ENCODE assay signal across 7 mouse cellular contexts in the genomic region with DNA sequence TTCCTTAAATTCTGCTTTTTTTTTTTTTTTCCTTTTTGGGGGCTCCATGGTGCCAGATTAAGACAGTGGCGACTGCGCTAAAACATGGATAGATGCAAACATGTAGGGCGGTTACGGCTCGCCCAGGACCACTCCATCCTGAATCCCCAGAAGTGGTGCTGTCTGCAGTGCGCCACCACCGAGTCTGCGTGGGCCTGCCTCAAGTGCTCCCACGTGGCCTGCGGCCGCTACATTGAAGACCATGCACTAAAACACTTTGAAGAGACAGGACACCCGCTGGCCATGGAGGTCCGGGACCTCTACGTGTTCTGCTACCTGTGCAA. TPM values are rescaled to one million over a fixed set of nuclear protein-coding genes. Genes with fewer than 3 reads are reported as not detected.
DNase-seq lines count a peak whose midpoint lies in the region; ATAC-seq and TF ChIP-seq lines count a peak whose summit lies in the region.

No protein-coding gene starts in this region.

- 14% methylated on average over 14 of the region's 14 CpGs for WGBS in lung, embryonic 14.5 days
- WGBS in forebrain, embryonic 12.5 days: 12% methylated on average over 14 of the region's 14 CpGs
- WGBS in intestine, postnatal 0 days: 44% methylated on average over 14 of the region's 14 CpGs
- 11% methylated on average over 14 of the region's 14 CpGs for whole genome bisulfite sequencing in neural tube, embryonic 15.5 days

- H3K36me3 ChIP-seq in lung, embryonic 14.5 days (ENCODE audit: insufficient read depth): 0 out of 2 replicates have a peak, but pooled peaks cover 6% of the 10 kb centered on the region
- peaks cover 17% of the 10 kb centered on the region for H3K36me3 ChIP-seq in forebrain, embryonic 12.5 days (replicated peaks)
- peaks cover 9% of the 10 kb centered on the region for H3K36me3 ChIP-seq in intestine, postnatal 0 days (ENCODE audit: control insufficient read depth, insufficient read depth)
- H3K36me3 ChIP-seq in neural tube, embryonic 15.5 days: peaks cover 18% of the 10 kb centered on the region

- peak; percentile 60 for ATAC-seq in lung, embryonic 14.5 days (ENCODE audit: insufficient read depth)
- ATAC-seq in forebrain, embryonic 12.5 days (ENCODE audit: low FRiP score): peak; percentile 54
- ATAC-seq in intestine, postnatal 0 days: no peak
- peak; percentile 50 for ATAC-seq in neural tube, embryonic 15.5 days (ENCODE audit: low FRiP score)

- H3K9me3 ChIP-seq in lung, embryonic 14.5 days (ENCODE audit: low read depth, low read length): no peaks in the 10 kb centered on the region
- no peaks in the 10 kb centered on the region for H3K9me3 ChIP-seq in forebrain, embryonic 12.5 days
- no peaks in the 10 kb centered on the region for H3K9me3 ChIP-seq in intestine, postnatal 0 days (ENCODE audit: control insufficient read depth)
- no peaks in the 10 kb centered on the region for H3K9me3 ChIP-seq in neural tube, embryonic 15.5 days (replicated peaks)

- peak overlapping the region; percentile 37 for H3K4me3 ChIP-seq in lung, embryonic 14.5 days (ENCODE audit: low read depth, low read length)
- H3K4me3 ChIP-seq in forebrain, embryonic 12.5 days (replicated peaks): peak overlapping the region; percentile 38
- peak overlapping the region; percentile 32 for H3K4me3 ChIP-seq in intestine, postnatal 0 days (ENCODE audit: low read depth, low read length)
- peak overlapping the region; percentile 38 for H3K4me3 ChIP-seq in neural tube, embryonic 15.5 days (replicated peaks)

- DNase-seq in lung, embryonic 14.5 days: peak; percentile 28
- DNase-seq in lung, postnatal 25 days (ENCODE audit: low spot score): no peak
- DNase-seq in cerebellum, postnatal 4 days (ENCODE audit: low spot score in 2 of 2): no peak
- DNase-seq in layer of hippocampus, adult 9-11 months: no peak

- H3K27ac ChIP-seq in lung, embryonic 14.5 days (ENCODE audit: low read depth): no peak overlapping the region
- no peak overlapping the region for H3K27ac ChIP-seq in forebrain, embryonic 12.5 days
- H3K27ac ChIP-seq in intestine, postnatal 0 days (ENCODE audit: low read depth, low read length): no peak overlapping the region
- H3K27ac ChIP-seq in neural tube, embryonic 15.5 days (replicated peaks): no peak overlapping the region

- H3K4me1 ChIP-seq in lung, embryonic 14.5 days (ENCODE audit: insufficient read depth): peaks cover 3% of the 10 kb centered on the region; the same call in 1 of the 2 replicates
- peaks cover 17% of the 10 kb centered on the region for H3K4me1 ChIP-seq in forebrain, embryonic 12.5 days
- H3K4me1 ChIP-seq in intestine, postnatal 0 days (replicated peaks; ENCODE audit: control insufficient read depth, insufficient read depth, low read length): no peaks in the 10 kb centered on the region
- H3K4me1 ChIP-seq in neural tube, embryonic 15.5 days: peaks cover 29% of the 10 kb centered on the region

- H3K4me2 ChIP-seq in lung, embryonic 14.5 days: peak overlapping the region; percentile 89
- peak overlapping the region; percentile 65 for H3K4me2 ChIP-seq in forebrain, embryonic 12.5 days
- peak overlapping the region; percentile 78 for H3K4me2 ChIP-seq in intestine, postnatal 0 days (replicated peaks; ENCODE audit: low read depth)
- H3K4me2 ChIP-seq in neural tube, embryonic 15.5 days: peak overlapping the region; percentile 69

- H3K9ac ChIP-seq in lung, embryonic 14.5 days: peak overlapping the region; percentile 50
- H3K9ac ChIP-seq in forebrain, embryonic 12.5 days: peak overlapping the region; percentile 53; the same call in 1 of the 2 replicates
- H3K9ac ChIP-seq in intestine, postnatal 0 days (ENCODE audit: low read depth, low read length): no peak overlapping the region
- peak overlapping the region; percentile 47 for H3K9ac ChIP-seq in neural tube, embryonic 15.5 days (replicated peaks)

- H3K27me3 ChIP-seq in lung, embryonic 14.5 days (ENCODE audit: insufficient read depth, low read length): no peaks in the 10 kb centered on the region
- peaks cover 34% of the 10 kb centered on the region for H3K27me3 ChIP-seq in forebrain, embryonic 12.5 days
- H3K27me3 ChIP-seq in intestine, postnatal 0 days (replicated peaks; ENCODE audit: control insufficient read depth, insufficient read depth, low read length): no peaks in the 10 kb centered on the region
- H3K27me3 ChIP-seq in neural tube, embryonic 15.5 days (replicated peaks): no peaks in the 10 kb centered on the region

- no peak for TF ChIP-seq CTCF in lung, embryonic 14.5 days (IDR thresholded peaks at IDR 0.05; ENCODE audit: low read depth)
- TF ChIP-seq CTCF in intestine, postnatal 0 days (IDR thresholded peaks at IDR 0.05; ENCODE audit: low read depth): no peak

RNA-seq across cellular contexts. Expression of gene Tomm6, which starts 16.2 kb away (rescaled TPM):
- polyA plus RNA-seq in lung, embryonic 14.5 days (2014; fragmentation: Nextera tagmentation; extraction: Ambion mirVana): 433 and 434 TPM in 2 replicates
- 346 and 368 TPM in 2 replicates for polyA plus RNA-seq in forebrain, embryonic 12.5 days (2016; fragmentation: Nextera tagmentation; extraction: Ambion mirVana)
- 384 and 398 TPM in 2 replicates for polyA plus RNA-seq in intestine, postnatal 0 days (2015; fragmentation: Nextera tagmentation; extraction: Ambion mirVana)
- 301 and 304 TPM in 2 replicates for polyA plus RNA-seq in neural tube, embryonic 15.5 days (2015; fragmentation: Nextera tagmentation; extraction: Ambion mirVana)

RNA-seq across cellular contexts. Expression of gene Frs3, which starts 16.9 kb away (rescaled TPM):
- polyA plus RNA-seq in lung, embryonic 14.5 days (2014; fragmentation: Nextera tagmentation; extraction: Ambion mirVana): 5.1 and 5.3 TPM in 2 replicates
- polyA plus RNA-seq in forebrain, embryonic 12.5 days (2016; fragmentation: Nextera tagmentation; extraction: Ambion mirVana): 11.1 and 11.9 TPM in 2 replicates
- 2.9 TPM in 2 replicates for polyA plus RNA-seq in intestine, postnatal 0 days (2015; fragmentation: Nextera tagmentation; extraction: Ambion mirVana)
- polyA plus RNA-seq in neural tube, embryonic 15.5 days (2015; fragmentation: Nextera tagmentation; extraction: Ambion mirVana): 52.5 and 60.6 TPM in 2 replicates

RNA-seq across cellular contexts. Expression of gene Gm21981, which starts 22.3 kb away (rescaled TPM):
- 1.1 and 1.3 TPM in 2 replicates for polyA plus RNA-seq in lung, embryonic 14.5 days (2014; fragmentation: Nextera tagmentation; extraction: Ambion mirVana)
- polyA plus RNA-seq in forebrain, embryonic 12.5 days (2016; fragmentation: Nextera tagmentation; extraction: Ambion mirVana): 0.40 and 0.60 TPM in 2 replicates
- 0.12 TPM in 1 of 2 replicates, not detected in the other for polyA plus RNA-seq in intestine, postnatal 0 days (2015; fragmentation: Nextera tagmentation; extraction: Ambion mirVana)
- 1.5 and 1.6 TPM in 2 replicates for polyA plus RNA-seq in neural tube, embryonic 15.5 days (2015; fragmentation: Nextera tagmentation; extraction: Ambion mirVana)

RNA-seq across cellular contexts. Expression of gene Prickle4, which starts 22.6 kb away (rescaled TPM):
- polyA plus RNA-seq in lung, embryonic 14.5 days (2014; fragmentation: Nextera tagmentation; extraction: Ambion mirVana): 1.5 TPM in 1 of 2 replicates, not detected in the other
- 0.91 and 1.0 TPM in 2 replicates for polyA plus RNA-seq in forebrain, embryonic 12.5 days (2016; fragmentation: Nextera tagmentation; extraction: Ambion mirVana)
- 0.33 and 0.64 TPM in 2 replicates for polyA plus RNA-seq in intestine, postnatal 0 days (2015; fragmentation: Nextera tagmentation; extraction: Ambion mirVana)
- 1.1 and 2.6 TPM in 2 replicates for polyA plus RNA-seq in neural tube, embryonic 15.5 days (2015; fragmentation: Nextera tagmentation; extraction: Ambion mirVana)

RNA-seq across cellular contexts. Expression of gene Usp49, which starts 41.5 kb away (rescaled TPM):
- polyA plus RNA-seq in lung, embryonic 14.5 days (2014; fragmentation: Nextera tagmentation; extraction: Ambion mirVana): 5.0 and 5.6 TPM in 2 replicates
- polyA plus RNA-seq in forebrain, embryonic 12.5 days (2016; fragmentation: Nextera tagmentation; extraction: Ambion mirVana): 11.1 and 12.2 TPM in 2 replicates
- polyA plus RNA-seq in intestine, postnatal 0 days (2015; fragmentation: Nextera tagmentation; extraction: Ambion mirVana): 2.6 and 2.9 TPM in 2 replicates
- 6.1 and 6.8 TPM in 2 replicates for polyA plus RNA-seq in neural tube, embryonic 15.5 days (2015; fragmentation: Nextera tagmentation; extraction: Ambion mirVana)
